Mouse (Mus musculus): ENCODE measurements around the gene Tbp. TPM values are rescaled to one million over a fixed set of nuclear protein-coding genes. Genes with fewer than 3 reads are reported as not detected.
A peak's percentile ranks its signal among the peaks of the same experiment; 100 is the strongest.

Gene Tbp
- polyA plus RNA-seq (2016; fragmentation: Nextera tagmentation; extraction: Ambion mirVana), result 34.4 and 45.1 TPM in 2 replicates

DNA sequence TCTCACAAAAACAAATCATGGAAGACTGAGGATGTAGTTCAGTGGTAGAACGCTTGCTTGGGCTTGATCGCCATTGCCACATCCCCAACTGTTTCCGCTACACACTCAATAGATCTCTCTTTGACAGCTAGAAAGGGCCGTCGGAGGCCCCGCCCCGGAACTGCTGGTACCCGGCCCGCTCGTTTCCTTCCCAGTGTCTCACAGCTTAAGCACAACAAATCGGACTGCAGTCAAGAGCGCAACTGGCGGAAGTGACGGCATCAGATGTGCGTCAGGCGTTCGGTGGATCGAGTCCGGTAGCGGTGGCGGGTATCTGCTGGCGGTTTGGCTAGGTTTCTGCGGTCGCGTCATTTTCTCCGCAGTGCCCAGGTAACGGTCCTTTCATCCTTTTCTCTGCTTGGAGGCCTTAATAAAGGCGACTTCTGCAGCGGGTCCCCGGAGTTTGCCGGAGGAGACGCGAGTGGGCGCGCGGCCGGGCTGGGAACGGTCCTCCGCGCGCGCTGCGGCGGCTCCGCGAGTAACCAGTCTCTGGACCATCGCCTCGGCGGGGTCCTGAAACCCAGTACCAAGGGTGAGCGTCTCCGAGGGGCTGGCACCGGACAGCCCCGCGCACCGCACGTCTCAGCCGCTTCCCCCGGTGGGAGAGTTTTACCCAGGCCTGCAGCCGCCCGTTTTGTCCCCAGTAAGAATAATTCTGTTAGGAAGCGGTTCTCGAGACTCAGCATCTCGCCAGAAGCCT lies at the start of gene Tbp, which contains the start of gene Psmb1:
Tbp (plus strand) TSS at position 233 of the 739 bp plus-strand sequence.
Psmb1 (minus strand) TSS at position 96 of the 739 bp plus-strand sequence.
- Histone ChIP-seq H3K4me3 (peak within 1 kb of the TSS; percentile 82), H3K36me3 (peaks cover 26% of the 10 kb centered on the region), H3K27me3 (ENCODE audit: insufficient read depth, poor library complexity, severe bottlenecking) (no peaks in the 10 kb centered on the region), H3K27ac (peak within 1 kb of the TSS; percentile 95), H3K4me1 (peaks cover 26% of the 10 kb centered on the region), H3K9me3 (no peaks in the 10 kb centered on the region)
- WGBS, result under 1% methylated on average over 63 of the region's 63 CpGs
- peak; percentile 99 for DNase-seq (ENCODE audit: low spot score)

DNA sequence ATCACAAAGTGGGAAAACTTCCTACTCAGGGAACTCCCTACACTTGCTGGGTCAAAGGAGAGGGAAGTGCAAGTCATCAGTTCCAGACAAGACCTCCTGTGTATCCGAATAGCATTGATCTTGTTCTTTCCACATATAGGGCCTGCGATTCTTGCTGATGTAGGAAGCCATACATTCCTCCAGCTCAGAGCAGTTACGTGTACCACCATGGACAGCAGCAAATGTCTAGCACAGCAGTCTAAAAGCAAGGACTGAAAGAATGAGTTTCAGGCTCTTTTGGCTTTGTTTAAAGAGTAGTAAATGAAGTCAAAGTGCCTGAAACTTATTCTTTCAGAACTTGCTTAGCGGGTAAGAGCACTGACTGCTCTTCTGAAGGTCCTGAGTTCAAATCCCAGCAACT lies 44.5 kb upstream of the Tbp start:
- no peak for DNase-seq (ENCODE audit: low spot score)
- Histone ChIP-seq H3K4me1 (no peaks in the 10 kb centered on the region), H3K27me3 (ENCODE audit: insufficient read depth, poor library complexity, severe bottlenecking) (no peaks in the 10 kb centered on the region), H3K4me3 (no peak overlapping the region), H3K9me3 (no peaks in the 10 kb centered on the region), H3K27ac (no peak overlapping the region), H3K36me3 (0 out of 2 replicates have a peak, but pooled peaks cover 3% of the 10 kb centered on the region)
- 72% methylated on average over 4 of the region's 4 CpGs for WGBS

DNA sequence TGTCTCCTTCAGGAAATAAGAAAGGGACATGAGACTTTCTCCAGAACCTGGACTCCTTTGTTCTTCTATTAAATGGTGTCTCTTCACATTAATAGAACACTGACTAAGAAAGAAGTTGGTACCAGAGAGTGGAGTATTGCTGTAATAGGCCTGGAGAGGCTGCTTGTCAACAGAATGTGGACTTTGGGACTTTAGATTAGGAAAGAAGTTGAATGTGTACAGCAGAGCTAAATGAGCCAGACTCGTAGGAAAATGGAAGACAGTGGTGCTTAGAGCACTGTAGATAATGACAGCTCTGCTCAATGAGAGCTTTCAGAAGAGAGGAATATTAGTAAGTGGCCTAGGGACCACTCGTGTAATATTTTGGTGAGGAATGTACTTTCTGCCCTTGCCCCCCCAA lies 43.1 kb upstream of the Tbp start:
- 85% methylated on average over 2 of the region's 2 CpGs for WGBS
- H3K9me3 ChIP-seq, result no peaks in the 10 kb centered on the region
- DNase-seq (ENCODE audit: low spot score), result no peak
- 0 out of 2 replicates have a peak, but pooled peaks cover 3% of the 10 kb centered on the region for H3K36me3 ChIP-seq
- H3K27ac ChIP-seq, result no peak overlapping the region
- H3K27me3 ChIP-seq (ENCODE audit: insufficient read depth, poor library complexity, severe bottlenecking), result no peaks in the 10 kb centered on the region
- H3K4me3 ChIP-seq, result no peak overlapping the region
- H3K4me1 ChIP-seq, result peaks cover 1% of the 10 kb centered on the region

DNA sequence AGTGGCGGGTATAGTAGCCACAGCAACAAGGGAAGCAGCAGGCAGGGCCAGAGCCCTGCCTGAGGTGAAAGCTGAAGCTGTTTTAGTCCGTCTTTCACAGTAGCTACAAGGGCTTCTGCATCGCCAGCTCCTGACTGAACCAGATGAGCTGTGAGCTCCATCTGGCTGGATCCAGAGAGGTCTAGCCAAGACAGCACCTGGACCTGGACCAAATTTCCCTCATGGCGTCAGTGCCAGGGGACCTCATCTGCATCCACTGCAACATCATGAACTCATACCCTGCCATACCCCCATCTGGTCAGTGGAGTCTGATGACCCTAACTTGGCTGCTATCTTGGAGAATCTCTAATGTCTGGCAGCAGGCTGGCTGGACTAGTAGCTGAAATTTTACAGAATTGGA lies 39.9 kb upstream of the Tbp start:
- H3K27me3 ChIP-seq (ENCODE audit: insufficient read depth, poor library complexity, severe bottlenecking), result no peaks in the 10 kb centered on the region
- H3K9me3 ChIP-seq, result no peaks in the 10 kb centered on the region
- DNase-seq (ENCODE audit: low spot score), result no peak
- peaks cover 10% of the 10 kb centered on the region for H3K4me1 ChIP-seq
- WGBS, result 75% methylated on average over 4 of the region's 4 CpGs
- no peak overlapping the region for H3K27ac ChIP-seq
- 0 out of 2 replicates have a peak, but pooled peaks cover 6% of the 10 kb centered on the region for H3K36me3 ChIP-seq
- no peak overlapping the region for H3K4me3 ChIP-seq

DNA sequence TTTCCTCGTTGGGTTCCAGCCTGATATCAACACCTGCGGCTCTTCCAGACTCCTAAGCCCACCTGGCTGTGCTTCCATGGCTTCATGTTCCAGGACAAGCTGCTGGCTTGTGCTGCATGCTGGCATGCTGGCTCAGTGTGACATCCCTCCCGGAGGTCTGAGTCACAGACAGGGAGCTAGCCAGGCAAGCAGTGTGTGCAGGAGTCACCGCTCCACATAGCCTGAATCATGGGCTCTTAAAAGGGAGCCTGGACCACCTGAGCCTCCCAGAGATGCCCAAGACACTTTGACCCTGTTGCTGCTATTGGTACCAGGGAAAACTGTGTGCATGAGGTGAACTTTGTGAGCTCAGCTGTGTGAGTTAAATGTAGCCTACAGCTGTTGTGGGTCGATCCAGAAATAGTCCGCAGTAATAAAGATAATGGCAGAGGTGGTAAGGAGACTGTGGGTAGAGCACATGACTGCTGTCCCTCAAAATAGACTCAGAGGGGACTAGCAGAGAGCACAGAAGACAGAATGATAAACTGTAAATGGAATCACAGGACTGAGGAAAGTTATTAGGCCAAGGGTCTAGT lies 37.7 kb upstream of the Tbp start:
- WGBS, result 66% methylated on average over 6 of the region's 6 CpGs
- DNase-seq (ENCODE audit: low spot score), result no peak
- no peaks in the 10 kb centered on the region for H3K27me3 ChIP-seq (ENCODE audit: insufficient read depth, poor library complexity, severe bottlenecking)
- H3K9me3 ChIP-seq, result no peaks in the 10 kb centered on the region
- peak overlapping the region; percentile 87 for H3K27ac ChIP-seq
- peaks cover 10% of the 10 kb centered on the region for H3K4me1 ChIP-seq
- peaks cover 10% of the 10 kb centered on the region; the same call in 1 of the 2 replicates for H3K36me3 ChIP-seq
- H3K4me3 ChIP-seq, result no peak overlapping the region

DNA sequence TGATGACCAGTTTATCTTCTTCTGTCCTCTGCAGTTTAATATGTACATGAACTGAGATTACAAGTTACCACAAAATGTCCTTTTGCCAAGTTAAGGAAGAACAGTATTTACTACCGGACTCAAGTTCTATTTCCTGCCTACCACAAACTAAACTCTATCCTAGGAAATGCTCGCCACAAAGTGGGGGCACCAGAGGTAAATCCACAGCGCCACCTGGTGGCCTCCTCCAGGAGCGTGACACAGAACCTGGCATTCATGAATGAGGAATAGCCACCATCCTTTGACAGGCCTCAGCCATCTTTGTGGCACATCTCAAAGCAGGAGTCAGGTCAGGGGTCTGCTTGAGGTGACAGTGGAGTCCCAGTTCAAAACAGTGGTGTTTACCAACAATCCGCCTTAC lies 32.0 kb upstream of the Tbp start:
- H3K27ac ChIP-seq, result no peak overlapping the region
- DNase-seq (ENCODE audit: low spot score), result peak; percentile 83
- no peaks in the 10 kb centered on the region for H3K27me3 ChIP-seq (ENCODE audit: insufficient read depth, poor library complexity, severe bottlenecking)
- WGBS, result 25% methylated on average over 5 of the region's 5 CpGs
- no peak overlapping the region for H3K4me3 ChIP-seq
- H3K9me3 ChIP-seq, result no peaks in the 10 kb centered on the region
- peaks cover 2% of the 10 kb centered on the region for H3K4me1 ChIP-seq
- H3K36me3 ChIP-seq, result peaks cover 39% of the 10 kb centered on the region

DNA sequence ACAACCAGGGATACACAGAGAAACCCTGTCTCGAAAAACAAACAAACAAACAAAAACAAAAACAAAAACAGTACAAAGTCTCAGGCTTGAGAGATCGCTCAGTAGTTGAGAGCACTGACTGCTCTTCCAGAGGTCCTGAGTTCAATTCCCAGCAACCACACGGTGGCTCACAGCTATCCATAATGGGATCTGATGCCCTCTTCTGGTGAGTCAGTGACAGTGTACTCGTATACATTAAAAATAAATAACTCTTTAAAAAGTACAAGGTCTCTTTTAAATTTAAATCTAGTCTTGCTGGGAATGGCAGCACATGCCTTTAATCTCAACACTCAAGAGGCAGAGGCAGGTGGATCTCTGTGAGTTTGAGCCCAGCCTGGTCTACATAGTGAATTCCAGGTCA lies 27.0 kb upstream of the Tbp start:
- no peak overlapping the region for H3K4me3 ChIP-seq
- DNase-seq (ENCODE audit: low spot score), result no peak
- peaks cover 81% of the 10 kb centered on the region for H3K36me3 ChIP-seq
- no peak overlapping the region for H3K27ac ChIP-seq
- H3K4me1 ChIP-seq, result no peaks in the 10 kb centered on the region
- WGBS, result 86% methylated on average over 4 of the region's 4 CpGs
- H3K9me3 ChIP-seq, result no peaks in the 10 kb centered on the region
- H3K27me3 ChIP-seq (ENCODE audit: insufficient read depth, poor library complexity, severe bottlenecking), result no peaks in the 10 kb centered on the region

DNA sequence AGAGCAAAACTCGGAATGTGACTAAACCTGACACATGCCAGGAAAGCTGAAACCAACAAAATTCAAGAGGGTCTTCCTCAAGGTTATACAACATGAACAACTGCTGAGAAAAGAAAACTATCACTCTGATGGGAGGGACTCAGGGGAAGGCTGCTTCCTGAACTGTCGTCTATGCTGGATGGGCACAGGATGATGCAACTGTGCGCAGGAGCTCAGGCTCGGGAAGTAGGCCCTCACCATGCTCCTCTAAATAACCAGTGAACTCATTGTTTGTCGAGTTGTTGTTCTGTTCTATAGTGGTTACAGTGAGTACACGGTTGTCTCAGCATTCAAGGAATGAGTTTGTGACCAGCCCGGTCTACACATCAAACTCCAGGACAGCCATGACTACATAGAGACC lies 9.1 kb upstream of the Tbp start:
- no peaks in the 10 kb centered on the region for H3K9me3 ChIP-seq
- no peaks in the 10 kb centered on the region for H3K27me3 ChIP-seq (ENCODE audit: insufficient read depth, poor library complexity, severe bottlenecking)
- peaks cover 6% of the 10 kb centered on the region; the same call in 1 of the 2 replicates for H3K4me1 ChIP-seq
- 84% methylated on average over 7 of the region's 7 CpGs for WGBS
- H3K4me3 ChIP-seq, result no peak overlapping the region
- H3K36me3 ChIP-seq, result peaks cover 63% of the 10 kb centered on the region
- DNase-seq (ENCODE audit: low spot score), result no peak
- no peak overlapping the region for H3K27ac ChIP-seq

DNA sequence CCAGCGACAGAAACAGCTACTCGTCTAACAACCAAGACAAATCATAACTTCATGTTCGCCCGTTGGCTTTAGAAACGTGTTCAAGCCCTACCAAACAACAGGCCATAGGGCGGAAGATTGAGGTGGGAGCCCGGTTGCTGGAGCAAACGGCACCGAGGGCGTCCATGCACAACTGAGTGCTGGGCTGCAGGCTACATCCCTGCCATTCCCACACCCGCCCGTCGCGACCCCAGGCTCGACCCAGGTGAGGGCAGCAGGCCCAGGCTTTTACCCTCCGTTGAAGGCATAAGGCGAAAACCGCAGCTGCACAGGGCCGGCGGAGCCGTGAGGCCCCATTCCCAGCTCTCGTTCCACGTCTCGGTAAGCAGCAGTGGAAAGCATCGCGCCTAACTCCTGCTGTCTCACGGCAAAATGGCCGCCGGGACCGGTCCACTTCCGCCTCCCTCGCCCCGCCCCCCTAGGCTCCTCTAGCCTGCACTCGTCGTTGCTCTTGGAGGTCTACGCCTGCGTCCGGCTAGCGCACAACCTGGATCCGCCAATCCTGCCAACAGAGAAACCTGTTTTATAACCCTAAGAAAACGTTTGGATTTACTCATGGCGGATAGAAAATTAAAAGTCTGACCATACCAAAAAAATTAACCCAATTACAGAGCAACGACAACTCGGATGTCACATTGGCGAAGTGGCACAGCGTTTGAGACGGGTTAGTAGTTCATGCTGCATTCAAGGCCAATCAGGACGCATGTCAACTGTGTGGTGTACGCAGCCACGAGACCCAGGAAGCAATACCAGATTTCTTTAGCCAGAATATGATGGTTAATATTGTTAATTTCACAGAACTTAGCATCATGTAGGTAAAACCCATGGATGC lies 1.6 kb upstream of the Tbp start:
- peaks cover 27% of the 10 kb centered on the region for H3K36me3 ChIP-seq
- H3K27me3 ChIP-seq (ENCODE audit: insufficient read depth, poor library complexity, severe bottlenecking), result no peaks in the 10 kb centered on the region
- DNase-seq (ENCODE audit: low spot score), result peak; percentile 96
- peaks cover 26% of the 10 kb centered on the region for H3K4me1 ChIP-seq
- peak overlapping the region; percentile 95 for H3K27ac ChIP-seq
- H3K4me3 ChIP-seq, result peak overlapping the region; percentile 82
- whole genome bisulfite sequencing, result under 1% methylated on average over 50 of the region's 50 CpGs
- H3K9me3 ChIP-seq, result no peaks in the 10 kb centered on the region

DNA sequence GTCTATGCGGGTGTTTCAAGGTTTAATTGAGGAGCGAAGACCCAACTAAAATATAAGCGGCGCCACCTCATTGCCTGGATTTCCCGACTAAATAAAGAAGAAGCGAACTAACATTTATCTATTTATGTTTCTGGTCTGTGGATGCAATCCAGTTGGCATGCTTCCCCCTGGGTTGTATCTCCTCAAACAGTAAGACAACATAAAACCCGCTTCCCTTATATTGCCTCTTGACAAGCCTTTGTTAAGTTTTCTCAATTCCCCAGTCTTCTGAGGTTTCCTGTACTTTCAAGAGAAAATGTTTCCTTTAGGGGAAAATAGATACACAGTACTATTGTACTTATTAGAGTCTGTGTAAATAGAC lies 955 bp upstream of the Tbp start:
- Histone ChIP-seq H3K36me3 (peaks cover 24% of the 10 kb centered on the region), H3K4me3 (peak overlapping the region; percentile 82), H3K4me1 (peaks cover 26% of the 10 kb centered on the region), H3K27me3 (ENCODE audit: insufficient read depth, poor library complexity, severe bottlenecking) (no peaks in the 10 kb centered on the region), H3K9me3 (no peaks in the 10 kb centered on the region), H3K27ac (peak overlapping the region; percentile 95; the same call in 1 of the 2 replicates)
- DNase-seq (ENCODE audit: low spot score), result no peak
- 33% methylated on average over 7 of the region's 7 CpGs for WGBS

DNA sequence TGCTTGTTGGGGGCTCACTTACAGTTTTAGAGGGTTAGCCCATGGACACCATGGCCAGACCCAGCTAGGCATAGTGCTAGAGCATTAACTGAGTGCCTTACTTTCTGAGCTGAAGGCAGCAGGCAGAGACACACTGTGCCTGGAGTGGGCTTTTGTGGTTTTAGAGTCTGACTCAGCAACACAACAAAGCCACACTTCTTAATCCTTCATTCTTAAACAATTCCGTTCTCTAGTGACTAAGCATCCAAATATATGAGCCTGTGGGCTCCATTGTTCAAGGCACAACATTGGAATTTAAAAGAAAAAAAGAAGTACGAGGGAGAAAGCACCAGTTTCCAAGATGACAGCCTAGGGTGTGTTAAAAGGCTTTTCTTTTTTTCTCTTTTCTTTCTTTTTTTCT lies 11.0 kb downstream of the Tbp start:
- no peaks in the 10 kb centered on the region for H3K9me3 ChIP-seq
- 88% methylated on average over 2 of the region's 2 CpGs for WGBS
- H3K4me1 ChIP-seq, result no peaks in the 10 kb centered on the region
- H3K27me3 ChIP-seq (ENCODE audit: insufficient read depth, poor library complexity, severe bottlenecking), result no peaks in the 10 kb centered on the region
- H3K27ac ChIP-seq, result no peak overlapping the region
- H3K36me3 ChIP-seq, result peaks cover 100% of the 10 kb centered on the region
- DNase-seq (ENCODE audit: low spot score), result no peak
- H3K4me3 ChIP-seq, result no peak overlapping the region

DNA sequence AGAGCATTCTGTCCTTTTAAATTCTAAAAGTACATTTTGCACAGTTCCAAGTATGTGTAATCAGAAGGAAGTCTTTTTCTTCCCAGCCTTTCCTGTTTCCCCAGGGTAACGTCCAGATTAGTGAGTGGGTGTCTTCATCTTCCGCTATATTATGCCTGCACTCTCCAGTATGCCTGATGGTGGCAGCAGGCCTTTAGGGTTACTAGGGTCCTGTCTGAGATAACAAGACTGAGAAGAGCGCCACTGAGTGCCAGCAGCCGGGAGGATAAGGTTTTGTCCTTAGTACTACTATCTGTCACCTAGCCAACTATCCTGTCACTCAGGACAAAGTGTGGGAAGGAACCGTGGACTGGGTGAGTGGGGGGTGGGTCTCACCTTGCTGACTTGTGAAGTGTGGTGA lies 18.1 kb downstream of the Tbp start:
- no peak for DNase-seq (ENCODE audit: low spot score)
- H3K4me3 ChIP-seq, result no peak overlapping the region
- H3K27ac ChIP-seq, result no peak overlapping the region
- H3K36me3 ChIP-seq, result peaks cover 98% of the 10 kb centered on the region
- H3K27me3 ChIP-seq (ENCODE audit: insufficient read depth, poor library complexity, severe bottlenecking), result no peaks in the 10 kb centered on the region
- H3K9me3 ChIP-seq, result no peaks in the 10 kb centered on the region
- WGBS, result 55% methylated on average over 5 of the region's 5 CpGs
- no peaks in the 10 kb centered on the region for H3K4me1 ChIP-seq

DNA sequence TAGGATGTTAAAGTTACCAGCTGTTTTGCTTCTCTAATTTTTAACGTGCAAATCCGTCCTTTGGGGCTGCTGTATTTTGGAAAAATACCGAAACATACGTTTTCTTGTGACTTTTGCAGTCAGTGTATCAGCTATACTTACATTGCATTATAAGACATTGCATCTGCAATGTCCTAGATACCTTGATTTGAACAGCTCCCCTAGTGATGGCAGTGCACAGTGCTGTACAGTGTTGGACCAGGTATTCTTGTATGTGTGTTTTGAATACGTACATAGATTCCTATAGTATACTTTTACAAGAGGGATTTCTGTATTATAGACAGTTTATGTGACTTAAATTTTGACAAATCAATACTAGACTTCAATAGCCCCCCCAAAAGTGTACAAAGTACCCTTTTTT lies 18.5 kb downstream of the Tbp start:
- Histone ChIP-seq H3K27me3 (ENCODE audit: insufficient read depth, poor library complexity, severe bottlenecking) (no peaks in the 10 kb centered on the region), H3K27ac (no peak overlapping the region), H3K36me3 (peaks cover 98% of the 10 kb centered on the region), H3K4me1 (no peaks in the 10 kb centered on the region), H3K4me3 (no peak overlapping the region), H3K9me3 (no peaks in the 10 kb centered on the region)
- no peak for DNase-seq (ENCODE audit: low spot score)
- WGBS, result 89% methylated on average over 5 of the region's 5 CpGs
